Mouse (Mus musculus) left cerebral cortex, postnatal 25 days (tissue): Measurements from ENCODE around the gene Mid1. TPM values are rescaled to one million over a fixed set of nuclear protein-coding genes. Genes with fewer than 3 reads are reported as not detected.
"Not testable (repeated sequence)": the region's sequence is repeated elsewhere in the genome, so short reads cannot be mapped to it uniquely, and the experiment has no call there.

Source experiments
- DNase-seq, 2 experiments: peaks; one replicate each; pipeline ENCODE4 v3.0.0; 2022; ENCODE audit warnings: low spot score in 2 of 2, mixed read lengths in 1 of 2
- intact Hi-C: fragments of 180-260 bp; cut with DNase I; formaldehyde crosslinking; loops from one replicate; pipeline ENCODE4 v1.15.1; 2025
- total RNA-seq, 2 experiments: library from RNA; stranded (reverse); gene quantifications; 2 replicates each; pipeline ENCODE4 v1.2.3; 2021

The Mid1 gene
- total RNA-seq, 2 experiments from 2014 or later, result 12.7 to 14.2 TPM

- peak in 1 of 2 experiments; percentile 32 for DNase-seq
- intact Hi-C loops, result not testable (repeated sequence)
These were observed 309.2 kb downstream of the Mid1 start for GRCm38 (mm10) chrX:169994011-169994865.

GRCm38 (mm10) chrX:169994866-169995711 is 310.1 kb downstream of the Mid1 start:
- intact Hi-C loops, result not testable (repeated sequence)
- DNase-seq, result peak in 1 of 2 experiments; percentile 5

GRCm38 (mm10) chrX:169995909-169996521 is 311.0 kb downstream of the Mid1 start:
- DNase-seq, intact Hi-C loops: not testable (repeated sequence)

GRCm38 (mm10) chrX:169996926-169997325 is 311.9 kb downstream of the Mid1 start:
- peak; percentile 93 to 95 for DNase-seq
- intact Hi-C loops, result not testable (repeated sequence)

- DNase-seq, intact Hi-C loops: not testable (repeated sequence)
These were observed 312.5 kb downstream of the Mid1 start for GRCm38 (mm10) chrX:169997456-169997853.

GRCm38 (mm10) chrX:169997854-169998456 is 313.0 kb downstream of the Mid1 start:
- intact Hi-C loops, result not testable (repeated sequence)
- peak; percentile 100 for DNase-seq

GRCm38 (mm10) chrX:169998559-169999219 is 313.7 kb downstream of the Mid1 start:
- intact Hi-C loops, result loop anchor here (1.0 kb wide), 1 partner anchor 7 kb away; no protein-coding TSS in a partner anchor

GRCm38 (mm10) chrX:169999226-169999883 is 314.4 kb downstream of the Mid1 start:
- intact Hi-C loops, result loop anchor here (1.0 kb wide), 1 partner anchor 8 kb away; no protein-coding TSS in a partner anchor
- peak in 1 of 2 experiments; percentile 50 for DNase-seq

More at GRCm38 (mm10) chrX:169998559-169999219, 313.7 kb downstream of the Mid1 start:
- not testable (repeated sequence) for DNase-seq

- intact Hi-C loops, result loop anchor here (1.0 kb wide), 1 partner anchor 9 kb away; no protein-coding TSS in a partner anchor
These were observed 315.1 kb downstream of the Mid1 start for GRCm38 (mm10) chrX:169999912-170000641.

GRCm38 (mm10) chrX:170000642-170001387 is 315.8 kb downstream of the Mid1 start:
- DNase-seq, intact Hi-C loops: not testable (repeated sequence)

More at GRCm38 (mm10) chrX:169999912-170000641, 315.1 kb downstream of the Mid1 start:
- DNase-seq, result not testable (repeated sequence)

- intact Hi-C loops, result not testable (repeated sequence)
These were observed 316.3 kb downstream of the Mid1 start for GRCm38 (mm10) chrX:170001388-170001695.

GRCm38 (mm10) chrX:170002510-170003197 is 317.7 kb downstream of the Mid1 start:
- DNase-seq, result peak in 1 of 2 experiments; percentile 61
- intact Hi-C loops, result not testable (repeated sequence)

More at GRCm38 (mm10) chrX:170001388-170001695, 316.3 kb downstream of the Mid1 start:
- DNase-seq, result not testable (repeated sequence)

GRCm38 (mm10) chrX:170003536-170003935 is 318.5 kb downstream of the Mid1 start:
- intact Hi-C loops, DNase-seq: not testable (repeated sequence)

- DNase-seq, intact Hi-C loops: not testable (repeated sequence)
These were observed 319.2 kb downstream of the Mid1 start for GRCm38 (mm10) chrX:170004236-170004635.

GRCm38 (mm10) chrX:170004793-170005192 is 319.8 kb downstream of the Mid1 start:
- intact Hi-C loops, DNase-seq: not testable (repeated sequence)

GRCm38 (mm10) chrX:170005194-170005593 is 320.2 kb downstream of the Mid1 start:
- intact Hi-C loops, result not testable (repeated sequence)
- peak in 1 of 2 experiments; percentile 48 for DNase-seq
